Mouse (Mus musculus) kidney, postnatal 36 days (tissue): ENCODE results near the gene Apela.

Experiments
- DNase-seq, 2 experiments: peaks; one replicate each; pipeline ENCODE4 v3.0.0; 2021 to 2022; ENCODE audit warnings: mixed read lengths in 2 of 2

The Apela gene

DNA sequence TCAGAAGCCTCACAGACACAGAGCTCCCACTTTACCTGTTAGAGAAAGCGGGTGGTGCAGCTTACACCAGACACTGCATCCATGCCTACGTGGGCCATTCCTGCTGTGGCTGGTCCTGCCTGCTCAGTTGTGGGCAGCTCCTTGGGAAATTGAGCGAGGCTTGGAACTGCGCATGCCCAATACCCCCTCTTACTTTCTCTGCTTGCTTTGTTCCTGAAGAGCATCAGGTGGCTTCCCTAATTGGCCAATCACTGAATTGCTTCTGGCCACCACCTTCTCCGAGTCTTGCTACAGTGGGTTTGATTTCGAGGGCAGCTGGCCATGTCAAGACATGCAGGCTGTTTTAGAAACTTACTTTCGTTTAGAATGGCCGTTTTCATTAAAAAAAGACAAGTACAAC lies 18.7 kb downstream of the Apela start, which contains the start of the genes Trim61 and Trim60:
TSS of gene Trim61 (minus strand) at position 101 of the 400 bp plus-strand sequence.
TSS of gene Trim60 (minus strand) at position 162 of the 400 bp plus-strand sequence.
- DNase-seq = no peak

DNA sequence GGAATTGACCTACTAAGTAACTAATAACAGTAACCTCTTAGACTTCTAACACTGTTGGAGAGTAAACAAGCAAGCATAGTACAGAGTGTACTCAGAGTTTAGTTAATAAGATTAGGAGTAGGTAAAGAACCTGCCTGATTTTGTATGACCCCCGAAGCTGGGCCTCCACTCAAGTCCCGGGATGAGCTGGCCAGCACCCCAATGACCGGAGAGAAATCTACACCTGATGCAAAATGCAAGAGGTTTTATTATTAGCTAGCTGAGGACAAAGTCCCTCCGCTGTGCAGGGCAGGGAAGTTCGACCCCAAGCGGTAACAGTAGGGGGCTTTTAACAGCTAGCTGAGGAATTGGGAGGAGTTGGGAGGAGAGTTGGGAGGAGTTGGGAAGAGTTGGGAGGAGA lies 29.5 kb downstream of the Apela start:
- DNase-seq = peak; percentile 11 to 29

DNA sequence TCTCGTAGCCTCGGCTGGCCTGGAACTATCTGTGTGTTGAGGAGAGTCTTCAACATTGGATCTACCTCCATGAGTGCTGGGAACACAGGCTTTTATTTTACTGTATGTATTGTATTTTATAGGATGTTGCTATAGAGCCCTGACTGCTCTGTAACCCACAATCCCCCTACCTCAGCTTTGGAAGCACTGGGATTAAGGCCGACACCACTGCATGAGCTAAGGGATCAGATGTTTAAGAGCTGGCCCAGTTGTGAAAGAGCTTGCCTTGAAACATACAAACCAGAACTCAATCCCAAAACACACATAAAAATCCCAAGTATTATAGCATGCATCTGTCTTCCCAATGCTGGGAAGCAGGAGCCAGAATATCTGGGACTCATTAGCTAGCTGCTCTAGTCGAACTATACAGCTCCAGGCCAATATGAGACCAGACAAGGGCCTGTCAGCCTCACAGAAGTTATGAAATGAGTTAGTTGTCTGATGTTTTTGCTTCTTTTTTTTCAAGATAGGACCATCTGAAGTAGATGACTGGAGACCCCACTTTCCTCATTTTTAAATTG lies 38.2 kb downstream of the Apela start:
- no peak for DNase-seq

DNA sequence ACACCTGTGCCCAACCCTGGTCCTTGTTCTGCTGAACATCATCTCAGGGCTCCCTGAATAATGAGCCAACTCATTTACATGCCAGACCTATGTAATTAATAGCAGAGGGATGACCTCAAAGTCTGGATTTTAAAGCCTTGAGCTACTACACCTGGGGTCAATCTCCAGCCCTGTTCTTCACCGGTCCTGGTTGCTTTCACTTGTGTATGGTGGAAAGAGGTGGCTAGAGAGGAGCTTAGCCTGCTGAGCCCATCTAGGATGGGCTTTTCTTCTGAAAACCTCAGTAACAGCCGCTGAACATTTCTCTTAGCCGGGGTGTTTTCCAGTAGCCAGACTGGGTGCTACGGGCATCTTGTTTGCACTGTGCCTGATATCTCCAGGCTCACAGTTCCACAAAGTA lies 49.4 kb downstream of the Apela start, which contains the start of gene Trim75:
TSS of gene Trim75 (minus strand) at position 101 of the 400 bp plus-strand sequence.
- no peak for DNase-seq

DNA sequence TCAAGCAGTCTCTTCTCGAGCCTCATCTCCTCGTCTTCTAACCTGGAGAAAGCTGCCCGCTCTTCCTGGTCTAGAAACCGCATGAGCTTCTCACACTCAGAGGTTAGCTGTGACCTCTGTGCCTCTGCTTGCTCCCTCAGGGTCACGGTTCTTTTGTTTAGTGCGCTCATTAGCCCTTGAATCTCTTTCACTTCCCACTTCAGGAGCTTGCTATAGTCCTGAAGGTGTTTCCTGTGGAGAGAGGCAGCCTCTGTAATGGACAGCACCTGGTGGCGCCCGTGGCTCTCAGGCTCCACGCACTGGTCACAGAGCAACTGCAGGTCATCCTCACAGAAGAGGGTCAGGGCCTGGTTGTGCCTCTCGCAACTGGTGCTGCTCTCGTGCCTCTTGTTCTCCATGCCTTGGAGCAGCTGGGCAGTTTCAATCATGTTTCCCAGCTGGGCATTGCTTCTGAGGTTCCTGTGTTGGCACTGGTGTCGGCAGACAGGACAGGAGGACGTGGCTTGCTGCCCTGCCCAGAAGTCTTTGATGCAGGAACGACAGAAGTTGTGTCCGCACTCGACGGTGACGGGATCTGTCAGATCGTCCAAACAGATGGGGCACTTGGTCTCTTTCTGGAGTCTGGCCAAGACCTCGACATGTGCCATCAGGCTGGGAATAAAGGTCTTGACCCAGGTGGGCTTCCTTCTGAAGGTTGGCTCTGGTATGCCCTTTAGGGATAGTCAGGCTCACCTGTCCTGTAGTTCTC lies 53.8 kb downstream of the Apela start:
- DNase-seq = no peak
